Mouse (Mus musculus) urinary bladder, postnatal 14 days (tissue): ENCODE measurements around the gene Gm20388.
"Not testable (repeated sequence)": the region's sequence is repeated elsewhere in the genome, so short reads cannot be mapped to it uniquely, and the experiment has no call there.

Source experiments
- DNase-seq: peaks from one replicate; pipeline ENCODE4 v3.0.0; 2021; ENCODE audit warnings: low spot score

Gm20388 gene

GRCm38 (mm10) chr8:123038351-123038750 lies 3127.7 kb downstream of the Gm20388 start:
- DNase-seq = no peak

- DNase-seq = no peak
Measured at GRCm38 (mm10) chr8:123039376-123040109, 3128.9 kb downstream of the Gm20388 start.

- no peak for DNase-seq
Measured at GRCm38 (mm10) chr8:123040110-123040650, 3129.5 kb downstream of the Gm20388 start.

- DNase-seq = peak; percentile 59
Measured at GRCm38 (mm10) chr8:123041008-123041773, 3130.6 kb downstream of the Gm20388 start.

GRCm38 (mm10) chr8:123041774-123042105 lies 3131.1 kb downstream of the Gm20388 start:
- no peak for DNase-seq

GRCm38 (mm10) chr8:123042158-123042973 lies 3131.7 kb downstream of the Gm20388 start, which contains the start of gene Ankrd11:
Gene Ankrd11 (minus strand): TSS chr8:123042277.
- peak; percentile 100 for DNase-seq

- DNase-seq = no peak
Measured at GRCm38 (mm10) chr8:123042974-123043625, 3132.5 kb downstream of the Gm20388 start.

GRCm38 (mm10) chr8:123043941-123044340 lies 3133.3 kb downstream of the Gm20388 start:
- no peak for DNase-seq

- not testable (repeated sequence) for DNase-seq
Measured at GRCm38 (mm10) chr8:123044743-123045425, 3134.2 kb downstream of the Gm20388 start.

GRCm38 (mm10) chr8:123046706-123047105 lies 3136.1 kb downstream of the Gm20388 start:
- no peak for DNase-seq

- no peak for DNase-seq
Measured at GRCm38 (mm10) chr8:123047827-123048226, 3137.2 kb downstream of the Gm20388 start.

GRCm38 (mm10) chr8:123048402-123048801 lies 3137.8 kb downstream of the Gm20388 start:
- no peak for DNase-seq

- DNase-seq = no peak
Measured at GRCm38 (mm10) chr8:123051458-123051857, 3140.8 kb downstream of the Gm20388 start.

- DNase-seq = no peak
Measured at GRCm38 (mm10) chr8:123062721-123063120, 3152.1 kb downstream of the Gm20388 start, which contains the start of gene Spg7. Gene Spg7 (plus strand): TSS chr8:123062942.

GRCm38 (mm10) chr8:123064072-123064471 lies 3153.4 kb downstream of the Gm20388 start:
- DNase-seq = no peak

- DNase-seq = peak; percentile 28
Measured at GRCm38 (mm10) chr8:123064809-123065213, 3154.2 kb downstream of the Gm20388 start.

- DNase-seq = peak; percentile 95
Measured at GRCm38 (mm10) chr8:123065214-123066100, 3154.8 kb downstream of the Gm20388 start.

- DNase-seq = no peak
Measured at GRCm38 (mm10) chr8:123066101-123066683, 3155.6 kb downstream of the Gm20388 start.

- peak; percentile 38 for DNase-seq
Measured at GRCm38 (mm10) chr8:123071176-123071575, 3160.5 kb downstream of the Gm20388 start.
